Mouse (Mus musculus) bone marrow, adult 2 months (tissue): ENCODE results near the gene Lrrc23. TPM values are rescaled to one million over a fixed set of nuclear protein-coding genes. Genes with fewer than 3 reads are reported as not detected.

Experiments
- H3K27ac ChIP-seq: fragments of 200-500 bp; 2 replicates; pipeline ENCODE4 v1.5.1; 2012; ENCODE audit warnings: low read depth, mild to moderate bottlenecking, control low read depth, inconsistent platforms, low read length; ENCODE audit not compliant: control insufficient read depth, poor library complexity, insufficient read depth
- H3K4me1 ChIP-seq: fragments of 200-500 bp; 2 replicates; pipeline ENCODE4 v1.6.1; 2011; ENCODE audit warnings: low read length; ENCODE audit not compliant: control insufficient read depth, insufficient read depth
- H3K4me3 ChIP-seq: fragments of 200-500 bp; replicated peaks from 2 replicates; pipeline ENCODE3; 2011; ENCODE audit warnings: mild to moderate bottlenecking, low read depth, low read length, control low read depth; ENCODE audit not compliant: control insufficient read depth
- CTCF ChIP-seq: fragments of 200-500 bp; IDR thresholded peaks from 2 replicates; pipeline ENCODE4 v1.5.1; 2011; ENCODE audit warnings: low read length, control low read depth; ENCODE audit not compliant: control insufficient read depth, insufficient read depth
- POLR2A ChIP-seq: fragments of 200-500 bp; IDR thresholded peaks from 2 replicates; pipeline ENCODE4 v1.6.1; 2011; ENCODE audit warnings: low read depth, mild to moderate bottlenecking, control low read depth, low read length, borderline replicate concordance; ENCODE audit not compliant: control insufficient read depth
- WGBS: fragments of 180-500 bp; shearing (Covaris S2); methylation state at CpG from one replicate; pipeline ENCODE4 v1.1.7; 2018; 5-methylcytosine and 5-hydroxymethylcytosine counted together
- polyA plus RNA-seq: library from polyadenylated mRNA; stranded (reverse); fragments of >200 nt; gene quantifications from 2 replicates; pipeline ENCODE4 v1.2.4, GENCODE M21; 2011; ENCODE audit warnings: low replicate concordance; ENCODE audit not compliant: missing spikeins, insufficient read depth, insufficient read length

Lrrc23 gene
- polyA plus RNA-seq, 1 experiment: not detected

GRCm38 (mm10) chr6:124724472-124724871, 55.1 kb downstream of the Lrrc23 start:
- Histone ChIP-seq H3K4me1 (peaks cover 28% of the 10 kb centered on the region), H3K4me3 (no peak overlapping the region)

GRCm38 (mm10) chr6:124723541-124723940, 56.0 kb downstream of the Lrrc23 start:
- Histone ChIP-seq H3K4me1 (peaks cover 24% of the 10 kb centered on the region), H3K4me3 (peak overlapping the region; percentile 41), H3K27ac (peak overlapping the region; percentile 80)
- WGBS: 15% methylated on average over 8 of the region's 8 CpGs
- TF ChIP-seq CTCF: no peak
- TF ChIP-seq POLR2A: no peak

More at GRCm38 (mm10) chr6:124724472-124724871, 55.1 kb downstream of the Lrrc23 start:
- 36% methylated on average over 10 of the region's 10 CpGs for WGBS
- TF ChIP-seq CTCF (no peak), POLR2A (no peak)
- H3K27ac ChIP-seq: peak overlapping the region; percentile 80

DNA sequence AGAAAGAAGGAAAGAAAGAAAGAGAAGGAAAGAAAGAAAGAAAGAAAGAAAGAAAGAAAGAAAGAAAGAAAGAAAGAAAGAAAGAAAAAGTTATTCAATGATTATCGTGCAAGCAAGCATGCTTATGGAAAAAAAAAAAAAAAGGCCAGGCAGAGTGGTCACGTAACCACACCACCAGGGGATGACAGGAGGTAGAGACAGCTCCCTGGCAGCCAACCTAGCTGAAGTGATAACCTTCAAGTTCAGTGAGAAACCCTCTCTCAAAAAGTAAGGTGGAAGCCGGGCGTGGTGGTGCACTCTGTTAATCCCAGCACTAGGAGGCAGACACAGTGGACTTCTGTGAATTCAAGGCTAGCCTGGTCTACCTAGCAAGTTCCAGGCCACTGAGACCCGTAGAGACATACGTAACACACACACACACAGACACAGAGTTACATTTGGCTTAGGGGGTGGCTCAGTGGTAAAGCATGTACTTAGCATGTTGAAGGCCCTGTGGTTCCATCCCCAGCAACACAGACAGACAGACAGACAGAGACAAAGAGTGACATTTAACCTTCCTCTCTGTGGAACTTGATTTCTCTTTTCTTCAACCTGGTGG, 56.6 kb downstream of the Lrrc23 start:
- peak overlapping the region; percentile 80 for H3K27ac ChIP-seq
- 52% methylated on average over 6 of the region's 6 CpGs for WGBS
- peaks cover 24% of the 10 kb centered on the region for H3K4me1 ChIP-seq

DNA sequence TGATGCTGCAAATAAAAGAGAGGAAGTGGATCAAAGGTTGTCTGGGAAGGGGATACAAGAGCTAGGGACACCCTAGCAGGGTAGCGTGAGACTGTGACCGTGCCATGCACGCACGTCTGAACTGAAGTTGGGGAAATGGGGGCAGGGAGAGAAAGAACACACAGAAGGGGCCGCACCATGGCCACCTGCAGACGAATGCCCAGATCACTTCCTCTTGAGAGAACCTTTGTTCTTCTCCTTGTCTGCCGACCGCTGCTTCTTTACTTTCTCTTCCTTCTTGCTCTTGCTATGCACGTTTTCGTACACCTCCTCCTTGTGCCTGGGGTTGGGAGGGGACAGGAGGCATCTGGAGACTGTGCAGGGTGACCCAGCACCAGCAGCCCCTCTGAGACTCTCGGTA, 58.6 kb downstream of the Lrrc23 start:
- 33% methylated on average over 11 of the region's 11 CpGs for WGBS
- H3K4me3 ChIP-seq: no peak overlapping the region
- peak overlapping the region; percentile 65 for H3K27ac ChIP-seq
- peaks cover 24% of the 10 kb centered on the region for H3K4me1 ChIP-seq
- TF ChIP-seq CTCF (no peak), POLR2A (no peak)

More for the DNA sequence above, 56.6 kb downstream of the Lrrc23 start:
- peak overlapping the region; percentile 41 for H3K4me3 ChIP-seq
- TF ChIP-seq CTCF: no peak
- no peak for TF ChIP-seq POLR2A

Other genes starting within 250 kb of the Lrrc23 start
- 5.2 and 6.6 TPM in 2 replicates for gene C1s1, start 237.4 kb downstream of the Lrrc23 start, polyA plus RNA-seq
- not detected in 2 replicates for gene C1rb, start 209.4 kb downstream of the Lrrc23 start, polyA plus RNA-seq
- not detected in 2 replicates for gene C1s2, start 143.6 kb downstream of the Lrrc23 start, polyA plus RNA-seq
- 67.0 and 77.5 TPM in 2 replicates for gene Lpcat3, start 116.7 kb downstream of the Lrrc23 start, polyA plus RNA-seq
- gene Emg1, start 67.5 kb downstream of the Lrrc23 start, polyA plus RNA-seq: 101 and 149 TPM in 2 replicates
- 143 and 213 TPM in 2 replicates for gene Phb2, start 67.4 kb downstream of the Lrrc23 start, polyA plus RNA-seq
- gene Ptpn6, start 41.0 kb downstream of the Lrrc23 start, polyA plus RNA-seq: 239 and 439 TPM in 2 replicates
- 138 and 208 TPM in 2 replicates for gene Grcc10, start 38.4 kb downstream of the Lrrc23 start, polyA plus RNA-seq
- gene Gm45234, start 23.7 kb downstream of the Lrrc23 start, polyA plus RNA-seq: not detected in 2 replicates
- 11.3 and 19.1 TPM in 2 replicates for gene Atn1, start 23.2 kb downstream of the Lrrc23 start, polyA plus RNA-seq
- 0.68 and 1.4 TPM in 2 replicates for gene Eno2, start 10.1 kb downstream of the Lrrc23 start, polyA plus RNA-seq
- gene Spsb2, start 28.9 kb upstream of the Lrrc23 start, polyA plus RNA-seq: 4.9 and 7.3 TPM in 2 replicates
- 97.5 and 152 TPM in 2 replicates for gene Tpi1, start 34.6 kb upstream of the Lrrc23 start, polyA plus RNA-seq
- gene Usp5, start 49.8 kb upstream of the Lrrc23 start, polyA plus RNA-seq: 44.1 and 53.9 TPM in 2 replicates
- gene Cdca3, start 49.8 kb upstream of the Lrrc23 start, polyA plus RNA-seq: 131 and 148 TPM in 2 replicates
- 3.3 TPM in 1 of 2 replicates, not detected in the other for gene Gnb3, start 60.5 kb upstream of the Lrrc23 start, polyA plus RNA-seq
- 0.59 and 2.7 TPM in 2 replicates for gene P3h3, start 78.0 kb upstream of the Lrrc23 start, polyA plus RNA-seq
- gene Gpr162, start 84.3 kb upstream of the Lrrc23 start, polyA plus RNA-seq: 0.56 and 2.4 TPM in 2 replicates
- 3.5 and 3.6 TPM in 2 replicates for gene Cd4, start 108.5 kb upstream of the Lrrc23 start, polyA plus RNA-seq
- gene Lag3, start 132.0 kb upstream of the Lrrc23 start, polyA plus RNA-seq: 2.9 and 7.6 TPM in 2 replicates
- gene Ptms, start 140.4 kb upstream of the Lrrc23 start, polyA plus RNA-seq: 157 and 192 TPM in 2 replicates
- 45.8 and 74.0 TPM in 2 replicates for gene Mlf2, start 151.7 kb upstream of the Lrrc23 start, polyA plus RNA-seq
- 18.1 and 33.0 TPM in 2 replicates for gene Cops7a, start 185.8 kb upstream of the Lrrc23 start, polyA plus RNA-seq
- gene Pianp, start 217.0 kb upstream of the Lrrc23 start, polyA plus RNA-seq: 3.4 TPM in 1 of 2 replicates, not detected in the other
- gene Zfp384, start 229.4 kb upstream of the Lrrc23 start, polyA plus RNA-seq: 26.2 and 46.0 TPM in 2 replicates